Mouse (Mus musculus): ENCODE measurements around the gene Hmga2. TPM values are rescaled to one million over a fixed set of nuclear protein-coding genes. Genes with fewer than 3 reads are reported as not detected.
"Not testable (repeated sequence)": the region's sequence is repeated elsewhere in the genome, so short reads cannot be mapped to it uniquely, and the experiment has no call there.

The Hmga2 gene
- polyA plus RNA-seq, 1 experiment from 2014 or later = 11.1 TPM

DNA sequence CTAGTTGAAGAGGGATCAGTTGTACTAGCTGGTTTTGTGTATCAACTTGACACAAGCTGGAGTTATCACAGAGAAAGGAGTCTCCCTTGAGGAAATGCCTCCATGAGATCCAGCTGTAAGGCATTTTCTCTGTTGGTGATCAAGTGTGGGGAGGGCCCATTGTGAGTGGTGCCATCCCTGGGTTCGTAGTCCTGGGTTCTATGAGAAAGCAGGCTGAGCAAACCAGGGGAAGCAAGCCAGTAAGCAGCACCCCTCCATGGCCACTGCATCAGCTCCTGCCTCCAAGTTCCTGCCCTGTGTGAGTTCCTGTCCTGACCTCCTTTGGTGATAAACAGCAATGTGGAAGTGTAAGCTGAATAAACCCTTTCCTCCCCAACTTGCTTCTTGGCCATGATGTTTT is 137.8 kb downstream of the Hmga2 start:
- H3K36me3 ChIP-seq (ENCODE audit: control insufficient read depth, insufficient read depth, low read length); ATAC-seq (ENCODE audit: low read depth); H3K9ac ChIP-seq (ENCODE audit: low read depth, low read length); H3K9me3 ChIP-seq (ENCODE audit: control insufficient read depth, low read length); H3K27ac ChIP-seq (replicated peaks; ENCODE audit: low read depth, low read length); H3K4me2 ChIP-seq (ENCODE audit: low read depth, low read length); DNase-seq (ENCODE audit: low spot score); H3K27me3 ChIP-seq (replicated peaks; ENCODE audit: control insufficient read depth, insufficient read depth, low read length); H3K4me3 ChIP-seq (ENCODE audit: low read depth, low read length); H3K4me1 ChIP-seq (ENCODE audit: control insufficient read depth, insufficient read depth, low read length): not testable (repeated sequence)
- 83% methylated on average over 1 of the region's 1 CpGs for WGBS

DNA sequence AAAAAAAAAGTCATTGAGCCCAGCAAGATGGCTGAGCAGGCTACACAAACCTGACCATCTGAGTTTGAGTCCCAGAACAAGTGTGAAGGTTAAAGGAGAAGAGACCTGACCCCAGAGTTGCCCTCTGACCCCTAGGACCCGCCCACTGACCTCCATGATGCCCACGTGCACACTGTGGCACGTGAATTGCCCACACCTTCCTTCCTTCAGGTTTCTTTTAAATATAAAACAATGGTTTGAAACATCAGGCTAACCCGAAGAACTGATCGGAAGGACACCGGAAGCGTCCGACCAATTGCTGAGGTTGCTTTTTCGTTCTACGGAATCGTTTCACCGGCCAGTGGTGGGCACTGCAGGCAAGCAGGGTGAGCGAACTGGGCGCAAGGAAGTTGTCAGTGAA is 148.3 kb downstream of the Hmga2 start:
- Histone ChIP-seq H3K27ac (replicated peaks; ENCODE audit: low read depth, low read length) (no peak overlapping the region), H3K4me2 (ENCODE audit: low read depth, low read length) (no peak overlapping the region), H3K27me3 (replicated peaks; ENCODE audit: control insufficient read depth, insufficient read depth, low read length) (no peaks in the 10 kb centered on the region), H3K4me3 (ENCODE audit: low read depth, low read length) (no peak overlapping the region), H3K36me3 (ENCODE audit: control insufficient read depth, insufficient read depth, low read length) (no peaks in the 10 kb centered on the region), H3K9me3 (ENCODE audit: control insufficient read depth, low read length) (no peaks in the 10 kb centered on the region), H3K9ac (ENCODE audit: low read depth, low read length) (no peak overlapping the region), H3K4me1 (ENCODE audit: control insufficient read depth, insufficient read depth, low read length) (0 out of 2 replicates have a peak, but pooled peaks cover 3% of the 10 kb centered on the region)
- DNase-seq (ENCODE audit: low spot score) (no peak), ATAC-seq (ENCODE audit: low read depth) (no peak)
- 89% methylated on average over 14 of the region's 14 CpGs for WGBS

DNA sequence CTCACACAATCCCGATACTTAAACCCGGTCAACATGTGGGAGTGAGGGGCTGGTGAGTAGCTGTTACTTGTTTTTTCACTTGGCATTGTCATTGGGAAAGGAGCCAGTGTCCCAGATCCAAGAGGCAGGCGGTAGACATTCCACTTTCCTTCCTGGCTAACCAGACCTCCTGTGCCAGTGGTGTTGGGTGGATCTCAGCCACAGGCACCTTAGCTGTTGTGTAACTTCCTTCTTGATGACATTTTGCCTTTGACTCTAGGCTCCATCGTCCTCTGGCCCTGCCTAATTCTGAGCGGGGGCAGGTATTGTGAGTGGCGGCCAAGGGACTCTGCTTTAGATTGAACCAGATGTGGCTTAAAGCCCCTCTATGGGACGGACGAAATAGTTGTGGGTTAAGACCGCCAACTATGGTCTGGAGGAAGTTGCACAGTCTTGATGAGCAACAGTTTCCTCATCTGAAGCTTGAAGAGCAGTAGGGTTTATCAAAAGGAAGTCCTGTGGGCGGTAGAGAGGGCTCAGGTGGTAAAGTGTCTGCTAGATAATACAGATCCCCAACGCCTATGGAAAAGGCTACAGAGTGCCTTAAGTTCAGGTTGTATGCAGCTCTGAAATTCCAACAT is 152.6 kb downstream of the Hmga2 start:
- no peak overlapping the region for H3K4me2 ChIP-seq (ENCODE audit: low read depth, low read length)
- H3K36me3 ChIP-seq (ENCODE audit: control insufficient read depth, insufficient read depth, low read length) = no peaks in the 10 kb centered on the region
- no peak overlapping the region for H3K27ac ChIP-seq (replicated peaks; ENCODE audit: low read depth, low read length)
- WGBS = 86% methylated on average over 11 of the region's 11 CpGs
- H3K4me1 ChIP-seq (ENCODE audit: control insufficient read depth, insufficient read depth, low read length) = 0 out of 2 replicates have a peak, but pooled peaks cover 3% of the 10 kb centered on the region
- H3K27me3 ChIP-seq (replicated peaks; ENCODE audit: control insufficient read depth, insufficient read depth, low read length) = no peaks in the 10 kb centered on the region
- no peak for ATAC-seq (ENCODE audit: low read depth)
- no peak overlapping the region for H3K9ac ChIP-seq (ENCODE audit: low read depth, low read length)
- H3K9me3 ChIP-seq (ENCODE audit: control insufficient read depth, low read length) = peaks cover 9% of the 10 kb centered on the region; the same call in 1 of the 2 replicates
- H3K4me3 ChIP-seq (ENCODE audit: low read depth, low read length) = no peak overlapping the region
- DNase-seq (ENCODE audit: low spot score) = no peak

DNA sequence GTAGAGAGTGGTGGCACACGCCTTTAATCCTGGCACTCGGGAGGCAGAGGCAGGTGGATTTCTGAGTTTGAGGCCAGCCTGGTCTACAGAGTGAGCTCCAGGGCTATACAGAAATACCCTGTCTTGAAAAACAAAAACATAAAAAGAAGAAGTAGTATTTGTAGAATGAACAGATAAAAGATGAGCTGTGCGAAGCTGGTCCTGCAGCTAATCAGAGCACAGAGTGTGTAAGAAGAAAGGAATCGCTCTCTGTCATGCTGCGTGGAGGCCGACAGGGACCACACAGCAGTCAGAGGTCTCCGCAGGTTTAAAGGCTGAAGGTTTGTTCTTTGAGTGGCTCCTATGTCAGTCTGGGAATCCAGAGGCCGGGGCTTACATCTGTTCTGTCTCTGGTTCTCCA is 153.5 kb downstream of the Hmga2 start:
- DNase-seq (ENCODE audit: low spot score) = no peak
- no peak overlapping the region for H3K4me2 ChIP-seq (ENCODE audit: low read depth, low read length)
- H3K27ac ChIP-seq (replicated peaks; ENCODE audit: low read depth, low read length) = no peak overlapping the region
- H3K4me1 ChIP-seq (ENCODE audit: control insufficient read depth, insufficient read depth, low read length) = 0 out of 2 replicates have a peak, but pooled peaks cover 3% of the 10 kb centered on the region
- WGBS = 84% methylated on average over 8 of the region's 8 CpGs
- H3K4me3 ChIP-seq (ENCODE audit: low read depth, low read length) = no peak overlapping the region
- H3K9me3 ChIP-seq (ENCODE audit: control insufficient read depth, low read length) = peaks cover 9% of the 10 kb centered on the region; the same call in 1 of the 2 replicates
- no peak for ATAC-seq (ENCODE audit: low read depth)
- no peak overlapping the region for H3K9ac ChIP-seq (ENCODE audit: low read depth, low read length)
- H3K36me3 ChIP-seq (ENCODE audit: control insufficient read depth, insufficient read depth, low read length) = no peaks in the 10 kb centered on the region
- H3K27me3 ChIP-seq (replicated peaks; ENCODE audit: control insufficient read depth, insufficient read depth, low read length) = no peaks in the 10 kb centered on the region

DNA sequence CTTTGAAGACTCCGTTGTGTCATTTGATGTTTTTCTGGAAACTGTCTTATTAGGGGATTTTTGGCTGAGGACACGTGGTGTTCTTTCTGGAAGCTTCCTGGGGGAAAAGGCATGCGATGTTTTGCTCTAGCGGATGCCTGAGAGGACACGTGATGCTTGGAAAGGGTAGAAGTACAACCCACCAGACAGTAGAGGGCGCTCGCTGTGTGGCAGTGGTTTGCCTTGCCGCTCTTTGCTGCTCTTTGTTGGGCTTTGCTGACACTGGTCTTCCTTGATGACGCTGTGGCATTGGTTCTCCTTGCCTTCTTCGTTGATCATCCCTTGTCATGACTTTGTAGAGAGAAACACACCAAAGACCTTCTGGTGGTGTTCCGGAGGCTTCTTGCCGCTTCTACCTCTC is 156.7 kb downstream of the Hmga2 start:
- no peak for ATAC-seq (ENCODE audit: low read depth)
- 88% methylated on average over 12 of the region's 12 CpGs for WGBS
- no peak overlapping the region for H3K4me2 ChIP-seq (ENCODE audit: low read depth, low read length)
- DNase-seq (ENCODE audit: low spot score) = no peak
- peaks cover 9% of the 10 kb centered on the region; the same call in 1 of the 2 replicates for H3K9me3 ChIP-seq (ENCODE audit: control insufficient read depth, low read length)
- H3K9ac ChIP-seq (ENCODE audit: low read depth, low read length) = no peak overlapping the region
- H3K27me3 ChIP-seq (replicated peaks; ENCODE audit: control insufficient read depth, insufficient read depth, low read length) = no peaks in the 10 kb centered on the region
- H3K4me3 ChIP-seq (ENCODE audit: low read depth, low read length) = no peak overlapping the region
- H3K36me3 ChIP-seq (ENCODE audit: control insufficient read depth, insufficient read depth, low read length) = no peaks in the 10 kb centered on the region
- no peaks in the 10 kb centered on the region for H3K4me1 ChIP-seq (ENCODE audit: control insufficient read depth, insufficient read depth, low read length)
- H3K27ac ChIP-seq (replicated peaks; ENCODE audit: low read depth, low read length) = no peak overlapping the region

MicroRNAs encoded within 50 kb of the gene (microRNA counts, 519-probe panel; counts per million panel counts)
- microRNA mmu-miR-763 = 19.3 counts per million

Small RNAs within 50 kb of the gene (microRNA-seq; reads per million reads assigned to microRNA genes)
- gene Mir763 (ENCODE audit: borderline number of aligned reads) = not detected

Other genes starting within 250 kb of the Hmga2 start
- 43.6 and 44.4 TPM in 2 replicates for gene Llph, start 249.4 kb downstream of the Hmga2 start, polyA plus RNA-seq (2014; fragmentation: Nextera tagmentation; extraction: Ambion mirVana)